Mouse (Mus musculus) small intestine, adult 2 months (tissue): ENCODE results near the gene Duox2. TPM values are rescaled to one million over a fixed set of nuclear protein-coding genes. Genes with fewer than 3 reads are reported as not detected.
A peak's percentile ranks its signal among the peaks of the same experiment; 100 is the strongest.
"Not testable (repeated sequence)": the region's sequence is repeated elsewhere in the genome, so short reads cannot be mapped to it uniquely, and the experiment has no call there.

Experiments used
- H3K27ac ChIP-seq: fragments of 200-500 bp; 2 replicates; pipeline ENCODE4 v1.5.1; 2012; ENCODE audit warnings: low read depth, low read length, control low read depth, inconsistent platforms; ENCODE audit not compliant: insufficient read depth
- H3K27me3 ChIP-seq: fragments of 200-500 bp; 2 replicates; pipeline ENCODE4 v1.6.1; 2012; ENCODE audit warnings: mild to moderate bottlenecking, moderate library complexity, low read length, inconsistent platforms; ENCODE audit not compliant: control insufficient read depth, insufficient read depth
- H3K36me3 ChIP-seq: fragments of 200-500 bp; 2 replicates; pipeline ENCODE4 v1.6.1; 2012; ENCODE audit warnings: mild to moderate bottlenecking, low read length, control low read depth, inconsistent platforms; ENCODE audit not compliant: control insufficient read depth, insufficient read depth
- H3K4me1 ChIP-seq: fragments of 200-500 bp; 2 replicates; pipeline ENCODE4 v1.6.1; 2012; ENCODE audit warnings: low read length, inconsistent platforms, mixed read lengths; ENCODE audit not compliant: control insufficient read depth, insufficient read depth, insufficient read length
- H3K4me3 ChIP-seq: fragments of 200-500 bp; 2 replicates; pipeline ENCODE4 v1.5.1; 2012; ENCODE audit warnings: low read depth, mild to moderate bottlenecking, control low read depth, inconsistent platforms, low read length, moderate library complexity
- CTCF ChIP-seq: fragments of 200-500 bp; IDR thresholded peaks from 2 replicates; pipeline ENCODE4 v1.5.1; 2012; ENCODE audit warnings: low read depth, mild to moderate bottlenecking, control low read depth, inconsistent platforms, low read length, moderate library complexity, mixed read lengths; ENCODE audit not compliant: insufficient replicate concordance, insufficient read length; ENCODE audit errors: extremely low read depth
- POLR2A ChIP-seq: fragments of 200-500 bp; IDR thresholded peaks from 2 replicates; pipeline ENCODE4 v1.6.1; 2012; ENCODE audit warnings: low read depth, mild to moderate bottlenecking, control low read depth, inconsistent platforms, low read length, moderate library complexity
- WGBS: fragments of 180-500 bp; shearing (Covaris S2); methylation state at CpG from one replicate; pipeline ENCODE4 v1.1.7; 2018; 5-methylcytosine and 5-hydroxymethylcytosine counted together
- polyA plus RNA-seq: library from polyadenylated mRNA; depleted of rRNA; stranded (reverse); fragments of >200 nt; gene quantifications from 2 replicates; pipeline ENCODE4 v1.2.3, GENCODE M21; 2012; rRNA removed

The Duox2 gene
- polyA plus RNA-seq, result 13.5 and 133 TPM in 2 replicates

DNA sequence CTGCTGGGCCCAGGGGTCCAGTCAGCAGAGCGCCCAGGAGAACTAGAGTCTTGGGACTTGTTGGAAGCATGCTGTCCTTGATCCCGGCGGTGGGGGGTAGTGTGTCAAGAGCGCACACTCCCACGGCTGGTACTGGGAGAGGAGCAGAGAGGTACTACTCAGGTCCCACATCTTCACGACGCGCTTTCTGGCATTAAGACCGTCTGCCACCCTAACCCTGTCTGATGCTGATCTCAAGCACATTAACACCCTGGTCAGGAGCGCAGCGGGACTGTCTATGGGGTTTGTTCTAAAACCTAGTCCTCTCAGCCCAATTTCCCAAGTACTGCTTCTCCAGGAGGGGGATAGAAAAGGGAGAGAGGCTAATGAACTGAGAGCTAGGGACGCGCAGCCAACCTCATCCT, at the start of gene Duox2:
TSS of gene Duox2 (minus strand) at position 354 of the 404 bp plus-strand sequence.
- TF ChIP-seq CTCF, result no peak
- no peak for TF ChIP-seq POLR2A
- Histone ChIP-seq H3K4me3 (peak within 1 kb of the TSS; percentile 63), H3K27ac (0 out of 2 replicates have a peak within 1 kb of the TSS, but pooled peaks have one; percentile 8), H3K36me3 (peaks cover 2% of the 10 kb centered on the region; the same call in 1 of the 2 replicates), H3K4me1 (peaks cover 12% of the 10 kb centered on the region), H3K27me3 (peaks cover 13% of the 10 kb centered on the region)
- WGBS, result 5% methylated on average over 13 of the region's 13 CpGs

DNA sequence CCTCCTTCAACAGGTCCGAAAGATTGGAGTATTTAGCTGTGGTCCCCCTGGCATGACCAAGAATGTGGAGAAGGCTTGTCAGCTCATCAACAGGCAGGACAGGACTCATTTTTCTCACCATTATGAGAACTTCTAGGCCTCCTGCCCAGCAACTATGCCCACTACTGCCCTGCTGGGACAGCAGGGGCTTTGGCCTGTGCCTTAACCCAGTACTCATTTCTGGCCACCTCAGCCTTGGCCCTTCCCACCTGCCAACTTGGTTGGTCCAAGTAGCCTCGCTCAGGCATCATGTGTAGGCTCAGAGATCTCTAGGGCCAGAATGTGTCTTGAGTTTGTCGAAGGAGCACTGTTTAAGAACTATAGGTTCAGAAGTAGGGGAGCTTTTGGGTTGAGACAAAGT, 49.0 kb upstream of the Duox2 start:
- Histone ChIP-seq H3K27ac (no peak overlapping the region), H3K4me1 (peaks cover 4% of the 10 kb centered on the region), H3K4me3 (no peak overlapping the region), H3K27me3 (no peaks in the 10 kb centered on the region), H3K36me3 (no peaks in the 10 kb centered on the region)
- 93% methylated on average over 3 of the region's 3 CpGs for WGBS
- no peak for TF ChIP-seq POLR2A
- no peak for TF ChIP-seq CTCF

DNA sequence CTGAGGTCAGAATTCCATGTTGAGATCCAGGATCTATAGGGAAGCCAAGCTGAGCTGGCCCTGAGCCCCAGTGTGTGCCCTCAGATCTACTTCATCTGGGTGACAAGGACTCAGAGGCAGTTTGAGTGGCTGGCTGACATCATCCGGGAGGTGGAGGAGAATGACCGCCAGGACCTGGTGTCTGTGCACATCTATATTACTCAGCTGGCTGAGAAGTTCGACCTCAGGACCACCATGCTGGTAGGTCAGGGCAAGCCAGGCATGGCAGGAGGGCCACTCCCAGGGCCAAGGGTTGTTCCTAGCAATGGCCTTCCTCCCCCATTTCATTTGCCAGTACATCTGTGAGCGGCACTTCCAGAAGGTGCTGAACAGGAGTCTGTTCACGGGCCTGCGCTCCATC, 47.9 kb upstream of the Duox2 start:
- WGBS, result 92% methylated on average over 6 of the region's 6 CpGs
- H3K4me3 ChIP-seq, H3K4me1 ChIP-seq, H3K27me3 ChIP-seq, H3K36me3 ChIP-seq, H3K27ac ChIP-seq: not testable (repeated sequence)

DNA sequence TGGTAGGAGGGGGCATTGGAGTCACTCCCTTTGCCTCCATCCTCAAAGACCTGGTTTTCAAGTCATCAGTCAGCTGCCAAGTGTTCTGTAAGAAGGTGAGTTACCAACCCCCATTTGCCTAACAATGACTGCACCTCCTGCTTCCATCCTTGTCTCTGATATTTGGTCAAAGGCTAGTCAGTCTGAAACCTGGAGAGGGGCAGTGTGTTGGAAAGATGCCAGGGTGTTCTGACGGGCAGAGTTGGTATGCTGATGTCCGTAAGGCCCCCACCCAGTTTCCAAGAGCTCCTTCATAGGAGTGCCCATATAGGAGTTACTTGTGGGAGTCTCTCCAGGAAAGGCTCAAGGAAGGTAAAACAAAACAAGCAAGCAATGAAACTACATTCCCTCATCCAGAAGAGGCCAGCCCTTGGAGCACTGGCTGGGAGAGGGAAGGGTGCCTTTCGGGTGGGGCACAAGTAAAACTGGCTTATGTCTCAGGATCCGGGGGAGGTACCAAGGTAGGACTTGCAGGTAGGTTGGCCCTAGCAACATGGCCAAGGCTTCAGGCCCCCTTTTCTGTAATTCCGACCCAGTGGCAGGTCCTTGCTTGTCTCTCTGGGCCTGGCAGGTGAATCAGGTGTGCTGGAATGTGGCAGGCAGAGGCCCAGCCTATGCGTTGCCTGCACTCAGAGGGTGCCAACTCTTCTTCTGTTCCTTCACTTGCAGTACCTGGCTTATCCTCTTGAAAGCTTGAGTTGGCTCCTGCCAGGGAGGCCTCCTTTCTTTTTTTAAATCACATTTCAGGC, 47.1 kb upstream of the Duox2 start:
- no peak for TF ChIP-seq POLR2A
- no peak for TF ChIP-seq CTCF
- Histone ChIP-seq H3K4me1 (peaks cover 4% of the 10 kb centered on the region), H3K27me3 (no peaks in the 10 kb centered on the region), H3K4me3 (no peak overlapping the region), H3K36me3 (no peaks in the 10 kb centered on the region), H3K27ac (no peak overlapping the region)
- WGBS, result 73% methylated on average over 6 of the region's 6 CpGs

DNA sequence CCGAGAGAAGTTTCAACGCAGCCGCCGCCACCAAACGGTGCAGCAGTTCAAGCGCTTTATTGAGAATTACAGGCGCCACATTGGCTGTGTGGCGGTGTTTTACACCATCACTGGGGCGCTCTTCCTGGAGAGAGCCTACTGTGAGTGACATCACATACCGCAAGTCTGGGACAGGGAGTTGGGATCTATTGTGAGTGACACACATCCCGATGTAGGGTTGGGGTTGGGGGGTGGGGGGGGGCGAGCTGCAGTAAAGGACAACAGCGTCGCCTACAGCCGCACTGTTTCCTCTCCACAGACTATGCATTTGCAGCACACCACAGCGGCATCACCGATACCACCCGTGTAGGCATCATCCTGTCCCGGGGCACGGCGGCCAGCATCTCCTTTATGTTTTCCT, 39.0 kb upstream of the Duox2 start:
- H3K4me3 ChIP-seq, result no peak overlapping the region
- no peaks in the 10 kb centered on the region for H3K36me3 ChIP-seq
- no peaks in the 10 kb centered on the region for H3K4me1 ChIP-seq
- no peaks in the 10 kb centered on the region for H3K27me3 ChIP-seq
- TF ChIP-seq CTCF, result no peak
- TF ChIP-seq POLR2A, result no peak
- no peak overlapping the region for H3K27ac ChIP-seq
- WGBS, result 71% methylated on average over 21 of the region's 21 CpGs

DNA sequence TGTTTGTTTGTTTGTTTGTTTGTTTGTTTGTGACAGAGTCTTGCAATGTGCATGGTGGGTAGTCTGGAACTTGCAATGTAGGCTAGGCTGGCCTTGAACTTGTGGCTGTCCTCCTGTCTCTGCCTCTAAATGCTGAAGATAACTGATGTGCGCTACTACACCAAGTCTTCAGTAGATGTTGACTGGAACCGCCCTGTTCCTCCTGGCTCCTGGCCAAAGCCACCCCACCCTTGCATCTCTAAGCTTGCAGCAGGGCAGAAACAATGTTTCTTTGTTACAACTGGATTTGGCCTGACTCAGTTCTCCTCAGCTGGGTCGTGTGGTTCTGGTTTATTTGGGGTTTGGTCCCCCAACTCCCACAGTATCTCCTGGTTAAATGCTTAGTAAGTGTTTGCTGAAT, 35.9 kb upstream of the Duox2 start:
- TF ChIP-seq CTCF (no peak), POLR2A (no peak)
- Histone ChIP-seq H3K27me3 (no peaks in the 10 kb centered on the region), H3K4me1 (no peaks in the 10 kb centered on the region), H3K27ac (no peak overlapping the region), H3K36me3 (no peaks in the 10 kb centered on the region), H3K4me3 (no peak overlapping the region)
- 15% methylated on average over 3 of the region's 3 CpGs for WGBS

DNA sequence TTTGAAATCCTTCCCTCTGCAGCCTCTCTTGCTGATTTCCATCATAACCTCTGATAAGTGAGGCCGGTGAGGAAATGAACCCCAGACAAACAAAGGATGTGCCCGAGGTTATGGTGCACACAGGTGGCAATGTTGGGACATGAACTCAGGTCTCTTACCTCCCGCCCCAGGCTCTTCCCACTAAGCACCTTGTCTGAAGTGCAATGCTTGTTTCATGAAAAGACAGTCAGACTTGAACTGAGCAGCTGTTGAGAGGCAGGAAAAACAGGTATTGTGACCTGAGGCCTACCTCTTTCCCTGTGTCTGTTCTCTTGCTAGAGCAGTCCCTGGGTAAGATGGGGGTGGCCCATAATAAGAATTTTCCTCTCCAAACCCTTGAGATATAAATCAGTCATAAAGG, 34.0 kb upstream of the Duox2 start:
- TF ChIP-seq POLR2A (no peak), CTCF (no peak)
- WGBS, result 45% methylated on average over 3 of the region's 3 CpGs
- H3K27me3 ChIP-seq, result no peaks in the 10 kb centered on the region
- H3K36me3 ChIP-seq, result no peaks in the 10 kb centered on the region
- no peak overlapping the region for H3K27ac ChIP-seq
- H3K4me3 ChIP-seq, result no peak overlapping the region
- no peaks in the 10 kb centered on the region for H3K4me1 ChIP-seq

DNA sequence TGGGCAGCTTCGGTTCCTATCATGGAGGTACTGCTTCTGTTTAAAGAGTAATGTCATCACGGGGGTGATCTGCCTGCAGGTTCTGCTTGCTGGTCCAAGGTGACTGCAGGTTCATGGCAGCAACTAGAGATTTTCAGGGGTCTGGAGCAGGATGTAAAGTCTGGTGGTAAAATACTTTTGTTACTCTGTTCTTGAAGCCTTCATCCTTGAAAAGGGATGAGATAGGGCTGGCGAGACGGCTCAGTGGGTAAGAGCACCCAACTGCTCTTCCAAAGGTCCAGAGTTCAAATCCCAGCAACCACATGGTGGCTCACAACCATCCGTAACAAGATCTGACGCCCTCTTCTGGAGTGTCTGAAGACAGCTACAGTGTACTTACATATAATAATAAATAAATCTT, 32.1 kb upstream of the Duox2 start:
- 82% methylated on average over 6 of the region's 6 CpGs for WGBS

More for the DNA sequence above, 32.1 kb upstream of the Duox2 start:
- not testable (repeated sequence) for H3K27me3 ChIP-seq, H3K4me1 ChIP-seq, H3K27ac ChIP-seq, H3K4me3 ChIP-seq, H3K36me3 ChIP-seq
